Mouse (Mus musculus) right cerebral cortex, postnatal 14 days (tissue): ENCODE results near the gene Gm21293.
"Not testable (repeated sequence)": the region's sequence is repeated elsewhere in the genome, so short reads cannot be mapped to it uniquely, and the experiment has no call there.

Experiments used
- DNase-seq: peaks from one replicate; pipeline ENCODE4 v3.0.0; 2022

The Gm21293 gene

DNA sequence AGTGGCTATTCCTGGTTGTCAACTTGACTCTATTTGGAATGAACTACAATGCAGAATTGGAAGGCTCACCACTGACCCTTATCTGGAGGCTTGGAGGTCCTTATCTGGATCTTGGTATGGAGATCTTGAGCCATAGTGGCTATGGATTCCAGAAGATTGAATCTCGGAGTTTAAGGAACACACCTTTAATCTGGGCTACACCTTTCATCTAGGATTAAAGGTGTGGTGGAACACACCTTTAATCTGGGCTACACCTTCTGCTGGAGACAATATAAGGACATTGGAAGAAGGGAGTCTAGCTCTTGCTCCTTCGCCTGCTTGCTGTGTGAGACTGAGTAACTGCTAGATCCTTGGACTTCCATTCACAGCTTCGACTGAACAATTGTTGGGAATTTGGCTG lies at the start of gene Gm21293:
Gm21293 (plus strand) TSS at position 301 of the 400 bp plus-strand sequence.
- DNase-seq, result not testable (repeated sequence)

DNA sequence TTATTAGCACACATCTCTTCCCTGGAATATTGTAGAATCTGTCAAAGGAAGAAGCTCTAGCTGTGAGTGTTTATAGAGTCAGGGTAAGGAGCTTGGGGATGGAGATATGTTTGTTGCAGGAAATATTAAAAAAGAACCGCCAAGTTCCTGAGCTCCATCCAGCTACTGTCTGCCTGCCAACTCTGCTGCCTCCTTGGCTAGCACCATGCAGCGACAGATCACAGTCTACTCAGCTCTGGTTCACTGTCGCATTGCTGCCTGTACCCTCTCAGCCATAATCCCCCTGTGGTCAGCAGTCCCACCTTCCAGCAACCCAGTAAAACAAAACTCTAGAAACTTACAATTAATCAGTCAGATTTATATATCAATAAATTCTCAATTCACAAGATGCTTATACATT lies 32.7 kb upstream of the Gm21293 start:
- no peak for DNase-seq

DNA sequence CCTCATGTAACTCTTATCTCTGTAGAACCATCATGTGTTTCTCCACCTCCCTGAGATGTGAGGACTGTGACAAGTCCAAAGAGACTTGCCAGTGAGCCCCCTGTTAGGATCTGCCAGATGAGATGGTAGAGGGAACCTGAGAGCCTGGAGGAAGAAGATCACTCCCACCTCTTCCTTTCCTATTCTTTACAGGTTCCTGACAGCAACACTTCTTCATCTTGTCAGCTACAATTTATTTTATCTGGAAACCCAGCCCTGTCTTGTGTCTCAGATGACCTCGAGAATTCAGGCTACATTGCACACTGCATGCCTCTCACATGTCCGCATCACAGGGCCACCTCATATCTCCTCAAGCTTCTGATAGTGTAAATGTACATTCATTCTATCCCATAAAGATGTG lies 24.5 kb upstream of the Gm21293 start:
- no peak for DNase-seq

DNA sequence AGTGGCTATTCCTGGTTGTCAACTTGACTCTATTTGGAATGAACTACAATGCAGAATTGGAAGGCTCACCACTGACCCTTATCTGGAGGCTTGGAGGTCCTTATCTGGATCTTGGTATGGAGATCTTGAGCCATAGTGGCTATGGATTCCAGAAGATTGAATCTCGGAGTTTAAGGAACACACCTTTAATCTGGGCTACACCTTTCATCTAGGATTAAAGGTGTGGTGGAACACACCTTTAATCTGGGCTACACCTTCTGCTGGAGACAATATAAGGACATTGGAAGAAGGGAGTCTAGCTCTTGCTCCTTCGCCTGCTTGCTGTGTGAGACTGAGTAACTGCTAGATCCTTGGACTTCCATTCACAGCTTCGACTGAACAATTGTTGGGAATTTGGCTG lies 8.4 kb downstream of the Gm21293 start, which contains the start of gene Gm6763:
Gm6763 (plus strand) TSS at position 301 of the 400 bp plus-strand sequence.
- not testable (repeated sequence) for DNase-seq

DNA sequence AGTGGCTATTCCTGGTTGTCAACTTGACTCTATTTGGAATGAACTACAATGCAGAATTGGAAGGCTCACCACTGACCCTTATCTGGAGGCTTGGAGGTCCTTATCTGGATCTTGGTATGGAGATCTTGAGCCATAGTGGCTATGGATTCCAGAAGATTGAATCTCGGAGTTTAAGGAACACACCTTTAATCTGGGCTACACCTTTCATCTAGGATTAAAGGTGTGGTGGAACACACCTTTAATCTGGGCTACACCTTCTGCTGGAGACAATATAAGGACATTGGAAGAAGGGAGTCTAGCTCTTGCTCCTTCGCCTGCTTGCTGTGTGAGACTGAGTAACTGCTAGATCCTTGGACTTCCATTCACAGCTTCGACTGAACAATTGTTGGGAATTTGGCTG lies 16.9 kb downstream of the Gm21293 start, which contains the start of gene Gm8764:
Gm8764 (plus strand) TSS at position 301 of the 400 bp plus-strand sequence.
- DNase-seq, result not testable (repeated sequence)

DNA sequence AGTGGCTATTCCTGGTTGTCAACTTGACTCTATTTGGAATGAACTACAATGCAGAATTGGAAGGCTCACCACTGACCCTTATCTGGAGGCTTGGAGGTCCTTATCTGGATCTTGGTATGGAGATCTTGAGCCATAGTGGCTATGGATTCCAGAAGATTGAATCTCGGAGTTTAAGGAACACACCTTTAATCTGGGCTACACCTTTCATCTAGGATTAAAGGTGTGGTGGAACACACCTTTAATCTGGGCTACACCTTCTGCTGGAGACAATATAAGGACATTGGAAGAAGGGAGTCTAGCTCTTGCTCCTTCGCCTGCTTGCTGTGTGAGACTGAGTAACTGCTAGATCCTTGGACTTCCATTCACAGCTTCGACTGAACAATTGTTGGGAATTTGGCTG lies 25.4 kb downstream of the Gm21293 start, which contains the start of gene Gm21304:
Gm21304 (plus strand) TSS at position 301 of the 400 bp plus-strand sequence.
- not testable (repeated sequence) for DNase-seq

DNA sequence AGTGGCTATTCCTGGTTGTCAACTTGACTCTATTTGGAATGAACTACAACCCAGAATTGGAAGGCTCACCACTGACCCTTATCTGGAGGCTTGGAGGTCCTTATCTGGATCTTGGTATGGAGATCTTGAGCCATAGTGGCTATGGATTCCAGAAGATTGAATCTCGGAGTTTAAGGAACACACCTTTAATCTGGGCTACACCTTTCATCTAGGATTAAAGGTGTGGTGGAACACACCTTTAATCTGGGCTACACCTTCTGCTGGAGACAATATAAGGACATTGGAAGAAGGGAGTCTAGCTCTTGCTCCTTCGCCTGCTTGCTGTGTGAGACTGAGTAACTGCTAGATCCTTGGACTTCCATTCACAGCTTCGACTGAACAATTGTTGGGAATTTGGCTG lies 33.9 kb downstream of the Gm21293 start, which contains the start of gene Gm21312:
Gm21312 (plus strand) TSS at position 301 of the 400 bp plus-strand sequence.
- DNase-seq, result not testable (repeated sequence)

DNA sequence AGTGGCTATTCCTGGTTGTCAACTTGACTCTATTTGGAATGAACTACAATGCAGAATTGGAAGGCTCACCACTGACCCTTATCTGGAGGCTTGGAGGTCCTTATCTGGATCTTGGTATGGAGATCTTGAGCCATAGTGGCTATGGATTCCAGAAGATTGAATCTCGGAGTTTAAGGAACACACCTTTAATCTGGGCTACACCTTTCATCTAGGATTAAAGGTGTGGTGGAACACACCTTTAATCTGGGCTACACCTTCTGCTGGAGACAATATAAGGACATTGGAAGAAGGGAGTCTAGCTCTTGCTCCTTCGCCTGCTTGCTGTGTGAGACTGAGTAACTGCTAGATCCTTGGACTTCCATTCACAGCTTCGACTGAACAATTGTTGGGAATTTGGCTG lies 42.4 kb downstream of the Gm21293 start, which contains the start of gene Gm20765:
Gm20765 (plus strand) TSS at position 301 of the 400 bp plus-strand sequence.
- DNase-seq, result not testable (repeated sequence)

DNA sequence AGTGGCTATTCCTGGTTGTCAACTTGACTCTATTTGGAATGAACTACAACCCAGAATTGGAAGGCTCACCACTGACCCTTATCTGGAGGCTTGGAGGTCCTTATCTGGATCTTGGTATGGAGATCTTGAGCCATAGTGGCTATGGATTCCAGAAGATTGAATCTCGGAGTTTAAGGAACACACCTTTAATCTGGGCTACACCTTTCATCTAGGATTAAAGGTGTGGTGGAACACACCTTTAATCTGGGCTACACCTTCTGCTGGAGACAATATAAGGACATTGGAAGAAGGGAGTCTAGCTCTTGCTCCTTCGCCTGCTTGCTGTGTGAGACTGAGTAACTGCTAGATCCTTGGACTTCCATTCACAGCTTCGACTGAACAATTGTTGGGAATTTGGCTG lies 51.0 kb downstream of the Gm21293 start, which contains the start of gene Gm4340:
Gm4340 (plus strand) TSS at position 301 of the 400 bp plus-strand sequence.
- not testable (repeated sequence) for DNase-seq
